Mouse (Mus musculus) heart, postnatal 0 days (tissue): ENCODE results near the gene Astn2.

Experiments used
- CTCF ChIP-seq: IDR thresholded peaks from 2 replicates; pipeline ENCODE4 v1.5.1; 2016; ENCODE audit warnings: antibody characterized with exemption, control low read depth, low read depth
- EP300 ChIP-seq: IDR thresholded peaks from 2 replicates; pipeline ENCODE4 v1.6.1; 2016; ENCODE audit warnings: antibody characterized with exemption, low read depth

- TF ChIP-seq CTCF (no peak), EP300 (no peak)
Observed at GRCm38 (mm10) chr4:65916027-65917008, 488.1 kb downstream of the Astn2 start.
